Mouse (Mus musculus) thymus, adult 2 months (tissue): ENCODE results near the gene Ccl22.

Experiments used
- CTCF ChIP-seq: fragments of 200-500 bp; IDR thresholded peaks from 2 replicates; pipeline ENCODE4 v1.5.1; 2012; ENCODE audit warnings: mild to moderate bottlenecking, control low read depth, low read length, moderate library complexity, borderline replicate concordance; ENCODE audit not compliant: control insufficient read depth, poor library complexity, insufficient read depth; ENCODE audit errors: extremely low read depth
- POLR2A ChIP-seq: fragments of 200-500 bp; IDR thresholded peaks from 2 replicates; pipeline ENCODE4 v1.6.1; 2012; ENCODE audit warnings: mild to moderate bottlenecking, low read length, control low read depth, moderate library complexity; ENCODE audit not compliant: control insufficient read depth, poor library complexity, insufficient read depth; ENCODE audit errors: extremely low read depth

GRCm38 (mm10) chr8:94715871-94716270 lies 29.5 kb upstream of the Ccl22 start:
- TF ChIP-seq POLR2A (no peak), CTCF (no peak)
